Mouse (Mus musculus) intestine, embryonic 16.5 days (tissue): Measurements from ENCODE around the gene Ralgps2. TPM values are rescaled to one million over a fixed set of nuclear protein-coding genes. Genes with fewer than 3 reads are reported as not detected.

ENCODE experiments used
- ATAC-seq: fragments of 200-750 bp; cut with Nextera tagmentation; 2 replicates; pipeline ENCODE4 v1.8.0; 2017; ENCODE audit warnings: moderate TSS enrichment, moderate library complexity
- H3K27ac ChIP-seq: fragments of 300-500 bp; sonication (generic); 2 replicates; pipeline ENCODE4 v1.5.1; 2014; ENCODE audit warnings: mild to moderate bottlenecking, low read length
- H3K27me3 ChIP-seq: fragments of 300-500 bp; sonication (generic); replicated peaks from 2 replicates; pipeline ENCODE4 v1.6.1; 2014; ENCODE audit warnings: low read length, control low read depth, mixed read lengths; ENCODE audit not compliant: control insufficient read depth, insufficient read depth
- H3K36me3 ChIP-seq: fragments of 300-500 bp; sonication (generic); 2 replicates; pipeline ENCODE4 v1.6.1; 2014; ENCODE audit warnings: low read length, control low read depth; ENCODE audit not compliant: control insufficient read depth, insufficient read depth
- H3K4me1 ChIP-seq: fragments of 300-500 bp; sonication (generic); 2 replicates; pipeline ENCODE4 v1.6.1; 2014; ENCODE audit warnings: low read length, control low read depth, mixed read lengths; ENCODE audit not compliant: control insufficient read depth, insufficient read depth
- H3K4me2 ChIP-seq: fragments of 300-500 bp; sonication (generic); 2 replicates; pipeline ENCODE4 v1.6.1; 2014; ENCODE audit warnings: low read depth, low read length, control low read depth
- H3K4me3 ChIP-seq: fragments of 300-500 bp; sonication (generic); 2 replicates; pipeline ENCODE4 v1.5.1; 2014; ENCODE audit warnings: mild to moderate bottlenecking, low read length
- H3K9ac ChIP-seq: fragments of 300-500 bp; sonication (generic); 2 replicates; pipeline ENCODE4 v1.6.1; 2014; ENCODE audit warnings: low read depth, low read length
- H3K9me3 ChIP-seq: fragments of 300-500 bp; sonication (generic); 2 replicates; pipeline ENCODE4 v1.6.1; 2016; ENCODE audit warnings: low read length, control low read depth; ENCODE audit not compliant: control insufficient read depth
- WGBS: fragments of 180-500 bp; shearing (Covaris S2); extraction: QIAGEN DNeasy Blood & Tissue Kit; methylation state at CpG from one replicate; pipeline ENCODE4 v1.1.7; 2014; 5-methylcytosine and 5-hydroxymethylcytosine counted together
- polyA plus RNA-seq: library from polyadenylated mRNA; unstranded; fragments of >200 nt; fragmentation: Nextera tagmentation; extraction: Ambion mirVana; gene quantifications from 2 replicates; pipeline ENCODE4 v1.2.1, GENCODE M21; 2015

The Ralgps2 gene
- polyA plus RNA-seq, 1 experiment from 2014 or later: 30.6 TPM

DNA sequence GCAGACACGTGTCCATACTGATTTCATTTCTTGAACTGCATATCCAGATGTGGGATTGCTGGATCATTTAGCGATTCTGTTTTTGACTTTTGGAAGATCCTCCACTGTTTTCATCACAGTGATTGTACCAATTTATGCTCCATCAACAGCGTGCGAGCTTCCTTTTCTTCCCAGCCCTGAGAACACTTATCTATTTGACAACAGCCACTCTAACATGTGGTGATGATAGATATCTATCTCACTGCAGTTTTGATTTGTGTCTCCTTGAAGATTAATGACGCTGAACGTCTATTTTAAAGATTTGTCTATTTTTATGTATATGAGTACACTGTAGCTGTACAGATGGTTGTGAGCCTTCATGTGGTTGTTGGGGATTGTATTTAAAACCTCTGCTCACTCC, 34.4 kb upstream of the Ralgps2 start:
- 85% methylated on average over 6 of the region's 6 CpGs for WGBS
- no peak for ATAC-seq
- H3K4me1 ChIP-seq: no peaks in the 10 kb centered on the region
- no peak overlapping the region for H3K9ac ChIP-seq
- no peak overlapping the region for H3K27ac ChIP-seq
- no peaks in the 10 kb centered on the region for H3K36me3 ChIP-seq
- H3K9me3 ChIP-seq: no peaks in the 10 kb centered on the region
- H3K27me3 ChIP-seq: no peaks in the 10 kb centered on the region
- H3K4me2 ChIP-seq: no peak overlapping the region
- no peak overlapping the region for H3K4me3 ChIP-seq

DNA sequence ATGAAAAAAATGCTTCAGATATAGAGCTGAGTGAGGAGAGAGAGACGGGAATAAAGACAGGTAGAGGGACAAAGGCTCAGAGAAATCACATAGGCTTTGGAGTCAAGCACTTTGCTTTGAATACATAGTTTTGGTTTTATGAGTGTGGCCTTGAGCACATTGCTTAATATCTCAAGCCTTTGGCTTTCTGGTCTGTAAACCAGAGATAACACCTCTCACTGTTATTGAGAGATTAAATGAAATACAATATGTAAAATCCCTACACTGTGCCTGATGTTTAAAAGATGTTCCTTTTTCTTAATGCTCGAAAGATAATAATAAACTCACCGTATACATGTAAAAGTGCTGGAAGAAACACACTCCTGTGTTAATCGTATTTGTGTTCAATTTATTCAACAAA, 33.0 kb upstream of the Ralgps2 start:
- no peaks in the 10 kb centered on the region for H3K36me3 ChIP-seq
- WGBS: 80% methylated on average over 4 of the region's 4 CpGs
- ATAC-seq: no peak

DNA sequence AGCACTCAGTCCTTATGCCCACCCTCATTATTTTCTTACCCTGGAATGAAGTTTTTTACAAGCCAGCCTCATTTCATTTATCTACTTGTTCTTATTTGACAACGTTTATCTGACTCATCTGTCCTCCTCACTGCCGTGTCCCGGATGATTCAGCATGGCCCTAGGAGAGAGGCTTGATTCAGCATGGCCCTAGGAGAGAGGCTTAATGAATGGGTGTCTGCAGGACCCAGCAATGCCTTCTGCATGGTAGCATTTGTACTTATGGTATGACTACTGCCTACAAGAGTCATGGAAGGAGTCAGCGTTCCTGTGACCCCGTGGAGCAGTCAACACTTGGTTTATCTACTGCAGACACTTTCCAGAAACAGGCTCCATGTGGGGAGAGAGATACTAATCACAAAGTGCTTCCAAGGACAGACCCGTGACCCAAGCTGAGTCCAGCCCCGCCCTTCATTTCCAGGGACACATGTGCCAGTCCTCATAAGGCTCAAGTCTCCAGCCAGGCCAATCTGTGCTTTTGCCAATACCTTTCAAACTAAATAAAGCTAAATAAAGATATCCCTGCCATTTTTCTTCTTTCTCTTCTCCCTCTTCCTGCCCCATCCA, 31.9 kb upstream of the Ralgps2 start:
- no peaks in the 10 kb centered on the region for H3K4me1 ChIP-seq
- no peak overlapping the region for H3K9ac ChIP-seq
- 68% methylated on average over 7 of the region's 7 CpGs for WGBS
- no peaks in the 10 kb centered on the region for H3K27me3 ChIP-seq
- no peaks in the 10 kb centered on the region for H3K36me3 ChIP-seq
- no peak overlapping the region for H3K4me3 ChIP-seq
- ATAC-seq: no peak
- H3K27ac ChIP-seq: no peak overlapping the region
- no peak overlapping the region for H3K4me2 ChIP-seq
- H3K9me3 ChIP-seq: no peaks in the 10 kb centered on the region

More for the DNA sequence above, 33.0 kb upstream of the Ralgps2 start:
- no peak overlapping the region for H3K4me3 ChIP-seq
- no peak overlapping the region for H3K9ac ChIP-seq
- H3K27ac ChIP-seq: no peak overlapping the region
- no peaks in the 10 kb centered on the region for H3K27me3 ChIP-seq
- no peaks in the 10 kb centered on the region for H3K9me3 ChIP-seq
- H3K4me1 ChIP-seq: no peaks in the 10 kb centered on the region
- no peak overlapping the region for H3K4me2 ChIP-seq

DNA sequence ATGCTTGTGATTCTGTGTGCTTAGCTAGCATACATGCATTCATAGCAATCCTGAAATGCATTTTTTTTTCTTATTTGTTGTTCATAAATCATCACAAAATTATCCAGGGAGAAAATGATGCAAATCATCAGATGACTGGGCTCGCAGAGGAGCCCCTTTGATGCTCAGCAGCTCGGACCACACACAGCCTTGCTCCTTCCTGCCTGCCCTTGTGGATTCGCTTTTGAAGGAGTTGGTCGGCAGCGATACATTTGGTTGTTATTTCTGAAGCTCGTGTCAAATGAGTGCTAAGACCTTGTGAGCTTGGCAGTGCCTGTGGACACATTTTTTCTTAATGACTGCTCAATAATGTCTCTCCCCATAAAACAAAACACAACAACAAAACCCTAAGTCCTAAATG, 31.2 kb upstream of the Ralgps2 start:
- WGBS: 53% methylated on average over 6 of the region's 6 CpGs
- H3K4me3 ChIP-seq: no peak overlapping the region
- no peaks in the 10 kb centered on the region for H3K36me3 ChIP-seq
- H3K27ac ChIP-seq: no peak overlapping the region
- H3K9ac ChIP-seq: no peak overlapping the region
- H3K9me3 ChIP-seq: no peaks in the 10 kb centered on the region
- no peak overlapping the region for H3K4me2 ChIP-seq
- no peaks in the 10 kb centered on the region for H3K27me3 ChIP-seq
- no peak for ATAC-seq
- H3K4me1 ChIP-seq: no peaks in the 10 kb centered on the region

DNA sequence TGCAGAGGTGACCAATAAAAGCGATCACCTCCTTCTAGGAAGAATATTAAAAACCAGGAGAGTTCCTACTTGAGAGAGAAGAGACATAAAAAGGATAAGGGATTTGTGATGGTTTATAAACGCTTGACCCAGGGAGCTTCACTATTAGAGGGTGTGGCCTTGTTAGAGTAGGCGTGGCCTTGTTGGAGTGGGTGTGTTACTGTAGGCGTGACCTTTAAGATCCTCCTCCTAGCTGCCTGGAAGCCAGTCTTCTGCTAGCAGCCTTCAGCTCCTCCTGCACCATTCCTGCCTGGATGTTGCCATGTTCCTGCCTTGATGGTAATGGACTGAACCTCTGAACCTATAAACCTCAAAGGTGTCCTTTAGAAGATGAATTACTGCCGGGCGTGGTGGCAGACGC, 28.7 kb upstream of the Ralgps2 start:
- Histone ChIP-seq H3K27me3 (no peaks in the 10 kb centered on the region), H3K4me1 (no peaks in the 10 kb centered on the region), H3K9me3 (no peaks in the 10 kb centered on the region), H3K9ac (no peak overlapping the region), H3K36me3 (no peaks in the 10 kb centered on the region), H3K4me3 (no peak overlapping the region), H3K4me2 (no peak overlapping the region), H3K27ac (no peak overlapping the region)
- 76% methylated on average over 7 of the region's 7 CpGs for whole genome bisulfite sequencing
- ATAC-seq: peak; percentile 36; the same call in 1 of the 2 replicates

DNA sequence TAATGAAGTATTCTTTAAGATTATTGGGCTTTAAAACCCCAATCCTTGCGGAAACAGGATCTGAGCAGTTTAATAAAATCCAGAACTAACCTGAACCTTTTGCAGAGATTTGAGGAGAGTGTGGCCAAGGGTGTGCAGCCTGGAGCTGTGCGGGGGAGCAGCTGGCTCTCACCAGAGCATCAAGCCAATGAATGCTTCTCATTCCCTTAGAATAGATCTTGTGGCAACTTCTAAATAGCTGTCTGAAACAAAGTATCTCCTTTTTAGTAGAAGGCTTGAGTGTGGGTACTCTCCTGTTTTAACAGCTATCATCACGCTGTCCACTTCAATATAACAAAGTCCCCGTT, 25.1 kb upstream of the Ralgps2 start:
- Histone ChIP-seq H3K4me1 (no peaks in the 10 kb centered on the region), H3K27me3 (no peaks in the 10 kb centered on the region), H3K9ac (no peak overlapping the region), H3K4me3 (no peak overlapping the region), H3K27ac (no peak overlapping the region), H3K36me3 (no peaks in the 10 kb centered on the region), H3K4me2 (no peak overlapping the region), H3K9me3 (no peaks in the 10 kb centered on the region)
- ATAC-seq: no peak
- 64% methylated on average over 4 of the region's 4 CpGs for WGBS

DNA sequence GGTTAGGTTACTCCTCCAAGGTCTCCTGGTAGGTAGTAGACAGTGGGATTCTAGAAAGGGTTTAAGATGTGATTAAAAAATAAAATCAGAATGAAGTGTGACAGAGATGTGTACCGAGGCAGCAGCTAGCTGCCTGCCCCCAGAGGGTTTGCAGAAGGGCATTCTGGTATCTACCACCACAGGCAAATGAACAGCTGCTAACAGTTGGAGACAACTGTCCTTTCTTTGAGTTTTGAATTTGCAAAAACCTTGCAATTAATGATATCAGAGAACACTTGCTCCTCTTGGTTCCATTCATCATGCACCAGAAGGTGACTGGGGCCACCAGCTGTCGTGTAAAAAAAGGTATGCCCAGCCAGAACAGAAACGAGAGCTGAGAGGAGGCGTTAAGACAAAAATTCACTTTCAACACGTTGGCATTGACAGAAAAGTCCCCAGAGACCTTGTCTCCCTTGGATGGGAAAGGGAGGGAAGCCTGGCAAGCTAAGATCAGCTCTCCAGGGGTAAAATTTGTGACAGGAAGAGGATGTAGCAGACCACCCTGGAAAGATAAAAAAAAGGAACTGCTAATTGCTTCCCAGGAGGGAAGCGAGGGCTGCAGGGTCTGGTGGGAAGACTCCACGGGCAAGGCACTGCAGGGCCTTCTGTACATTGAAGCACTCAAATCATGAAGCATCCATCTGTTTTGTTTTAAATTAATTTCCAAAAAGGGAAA, 24.6 kb upstream of the Ralgps2 start:
- H3K36me3 ChIP-seq: no peaks in the 10 kb centered on the region
- H3K9me3 ChIP-seq: no peaks in the 10 kb centered on the region
- no peak overlapping the region for H3K27ac ChIP-seq
- no peak overlapping the region for H3K9ac ChIP-seq
- H3K4me1 ChIP-seq: no peaks in the 10 kb centered on the region
- no peak overlapping the region for H3K4me3 ChIP-seq
- 32% methylated on average over 7 of the region's 7 CpGs for WGBS
- H3K27me3 ChIP-seq: no peaks in the 10 kb centered on the region
- H3K4me2 ChIP-seq: no peak overlapping the region
- ATAC-seq: no peak

DNA sequence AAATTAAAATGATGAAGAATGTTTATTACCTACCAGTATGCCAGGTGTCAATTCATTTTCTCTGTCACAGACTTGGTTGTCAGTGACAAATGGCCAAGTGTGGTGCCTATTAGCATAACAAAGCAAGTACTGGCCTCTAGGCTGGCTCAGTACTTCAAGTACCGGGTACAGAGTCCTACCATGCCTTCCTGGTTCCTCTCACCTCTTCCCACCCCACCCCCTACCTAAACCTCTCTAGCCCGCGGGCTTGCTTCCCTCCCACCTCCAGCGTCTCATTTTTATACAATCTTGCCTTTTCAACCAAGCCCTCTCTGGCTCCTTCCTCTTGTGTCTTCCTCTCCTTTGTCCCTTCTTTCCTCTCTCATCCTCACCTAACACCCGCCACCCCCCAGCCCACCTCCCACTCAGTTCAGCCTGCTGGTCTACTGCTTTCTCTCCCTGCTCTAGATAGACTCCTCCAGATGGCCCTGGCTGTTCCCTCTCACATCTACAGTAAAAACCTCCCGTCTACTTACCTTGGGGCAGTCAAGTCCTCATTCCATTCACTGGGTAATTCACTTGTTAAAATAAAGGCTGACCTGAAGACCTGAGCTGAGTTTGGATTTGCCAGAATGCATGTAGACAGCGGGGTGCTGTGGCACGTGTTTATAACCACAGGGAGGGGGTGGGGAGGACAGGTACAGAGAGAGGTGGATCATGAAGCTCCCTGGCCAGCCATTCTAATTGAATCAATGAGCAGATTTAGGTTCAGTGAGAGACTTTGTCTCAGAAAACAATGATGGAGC, 22.2 kb upstream of the Ralgps2 start:
- Histone ChIP-seq H3K4me1 (no peaks in the 10 kb centered on the region), H3K9ac (no peak overlapping the region), H3K4me2 (no peak overlapping the region), H3K27ac (no peak overlapping the region), H3K27me3 (no peaks in the 10 kb centered on the region), H3K4me3 (no peak overlapping the region), H3K36me3 (no peaks in the 10 kb centered on the region), H3K9me3 (no peaks in the 10 kb centered on the region)
- WGBS: 45% methylated on average over 8 of the region's 8 CpGs
- ATAC-seq: no peak

DNA sequence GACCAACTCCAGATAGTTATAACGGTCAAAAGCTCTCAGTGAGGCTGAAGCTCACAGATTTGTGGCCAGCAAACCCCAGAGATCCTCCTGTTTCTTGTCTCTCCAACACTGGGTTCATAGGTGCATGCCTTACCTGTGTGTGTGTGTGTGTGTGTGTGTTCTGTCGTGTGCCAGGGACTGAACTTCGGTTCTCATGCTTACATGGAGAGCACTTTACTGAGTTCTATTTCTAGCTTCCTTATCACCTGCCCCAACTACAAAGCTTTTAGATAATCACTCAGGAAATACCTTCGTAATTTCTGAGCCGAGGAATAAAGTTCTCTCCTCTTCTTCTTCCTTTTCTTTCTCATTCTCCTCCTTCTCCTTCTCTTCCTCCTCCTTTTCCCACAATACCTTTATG, 19.6 kb upstream of the Ralgps2 start:
- WGBS: 63% methylated on average over 5 of the region's 5 CpGs
- no peak overlapping the region for H3K4me2 ChIP-seq
- no peaks in the 10 kb centered on the region for H3K27me3 ChIP-seq
- no peak overlapping the region for H3K9ac ChIP-seq
- H3K4me3 ChIP-seq: no peak overlapping the region
- H3K36me3 ChIP-seq: no peaks in the 10 kb centered on the region
- ATAC-seq: peak; percentile 58; the same call in 1 of the 2 replicates
- H3K9me3 ChIP-seq: no peaks in the 10 kb centered on the region
- H3K27ac ChIP-seq: no peak overlapping the region
- H3K4me1 ChIP-seq: peaks cover 5% of the 10 kb centered on the region; the same call in 1 of the 2 replicates
